Mouse (Mus musculus) MEL (cell line): ENCODE measurements at regions not wholly inside any gene's neighbourhood (a gene's known extent, or its start where the extent isn't known, plus 50 kb on each side); places are given as distances from the start of the nearest gene placed in this dataset.

ENCODE experiments used
- DNase-seq: peaks from one replicate; pipeline ENCODE4 v3.0.0; 2011; ENCODE audit warnings: low read depth, low spot score
- H3K27ac ChIP-seq: 2 replicates; pipeline ENCODE4 v1.5.1; 2012; ENCODE audit warnings: low read depth, mild to moderate bottlenecking, control low read depth, low read length, moderate library complexity; ENCODE audit not compliant: control insufficient read depth
- H3K27me3 ChIP-seq, 2 experiments: fragments of 150-350 bp in 1 of 2; sonication (generic) in 1 of 2; 2 replicates each; pipeline ENCODE4 v1.6.1; 2012; ENCODE audit warnings: low read length in 2 of 2, mild to moderate bottlenecking in 2 of 2, improper control_type of control experiment in 1 of 2, moderate library complexity in 1 of 2; ENCODE audit not compliant: insufficient read depth in 2 of 2, control insufficient read depth in 1 of 2
- H3K36me3 ChIP-seq, 2 experiments: 2 replicates each; pipeline ENCODE4 v1.6.1; 2012 to 2014; ENCODE audit warnings: low read length in 2 of 2, improper control_type of control experiment in 1 of 2, inconsistent platforms in 1 of 2, mild to moderate bottlenecking in 1 of 2; ENCODE audit not compliant: insufficient read depth in 2 of 2, control insufficient read depth in 1 of 2
- H3K4me1 ChIP-seq, 2 experiments: fragments of 150-350 bp in 1 of 2; sonication (generic) in 1 of 2; 2 replicates each; pipeline ENCODE4 v1.6.1; 2012; ENCODE audit warnings: low read length in 2 of 2, improper control_type of control experiment in 1 of 2, mild to moderate bottlenecking in 1 of 2; ENCODE audit not compliant: insufficient read depth in 2 of 2, control insufficient read depth in 1 of 2
- H3K4me3 ChIP-seq, 2 experiments: fragments of 150-350 bp in 1 of 2; sonication (generic) in 1 of 2; 2 replicates each; pipeline ENCODE4 v1.5.1; 2012; ENCODE audit warnings: low read depth in 2 of 2, low read length in 2 of 2, mild to moderate bottlenecking in 2 of 2, moderate library complexity in 2 of 2, control low read depth in 1 of 2, improper control_type of control experiment in 1 of 2; ENCODE audit not compliant: control insufficient read depth in 1 of 2, insufficient read depth in 1 of 2
- H3K79me2 ChIP-seq: 2 replicates; pipeline ENCODE4 v1.6.1; 2012; ENCODE audit warnings: mild to moderate bottlenecking, low read length, moderate library complexity; ENCODE audit not compliant: control insufficient read depth, poor library complexity, insufficient read depth
- H3K9ac ChIP-seq: 2 replicates; pipeline ENCODE4 v1.6.1; 2012; ENCODE audit warnings: low read depth, mild to moderate bottlenecking, control low read depth, low read length, moderate library complexity; ENCODE audit not compliant: control insufficient read depth, poor library complexity, severe bottlenecking
- H3K9me3 ChIP-seq: fragments of 150-350 bp; sonication (generic); replicated peaks from 2 replicates; pipeline ENCODE4 v1.6.1; 2012; ENCODE audit warnings: mild to moderate bottlenecking, low read length, improper control_type of control experiment, moderate library complexity; ENCODE audit not compliant: insufficient read depth
- BHLHE40 ChIP-seq: IDR thresholded peaks from 2 replicates; pipeline ENCODE4 v1.6.1; 2012; ENCODE audit warnings: low read depth, mild to moderate bottlenecking, inconsistent platforms, low read length, improper control_type of control experiment, borderline replicate concordance
- CHD1 ChIP-seq: IDR thresholded peaks from 2 replicates; pipeline ENCODE4 v1.6.1; 2012; ENCODE audit warnings: low read depth, mild to moderate bottlenecking, inconsistent platforms, low read length, improper control_type of control experiment
- E2F4 ChIP-seq: IDR thresholded peaks from 2 replicates; pipeline ENCODE4 v1.6.1; 2011; ENCODE audit warnings: low read depth, low read length, improper control_type of control experiment, borderline replicate concordance
- ELF1 ChIP-seq: IDR thresholded peaks from 2 replicates; pipeline ENCODE4 v1.6.1; 2014; ENCODE audit warnings: low read depth, mild to moderate bottlenecking, inconsistent platforms, low read length, improper control_type of control experiment, moderate library complexity
- EP300 ChIP-seq, 2 experiments: IDR thresholded peaks; 2 replicates each; pipeline ENCODE4 v1.6.1; 2011; ENCODE audit warnings: improper control_type of control experiment in 2 of 2, low read length in 2 of 2, low read depth in 1 of 2, mild to moderate bottlenecking in 1 of 2
- ETS1 ChIP-seq: IDR thresholded peaks from 2 replicates; pipeline ENCODE4 v1.6.1; 2012; ENCODE audit warnings: low read depth, mild to moderate bottlenecking, inconsistent platforms, low read length, improper control_type of control experiment, moderate library complexity
- GABPA ChIP-seq: IDR thresholded peaks from 2 replicates; pipeline ENCODE4 v1.6.1; 2012; ENCODE audit warnings: low read depth, mild to moderate bottlenecking, inconsistent platforms, low read length, improper control_type of control experiment, moderate library complexity
- GATA1 ChIP-seq: IDR thresholded peaks from 2 replicates; pipeline ENCODE4 v1.6.1; 2011; ENCODE audit warnings: low read depth, low read length, improper control_type of control experiment
- JUND ChIP-seq: IDR thresholded peaks from 2 replicates; pipeline ENCODE4 v1.6.1; 2011; ENCODE audit warnings: low read depth, mild to moderate bottlenecking, improper control_type of control experiment, low read length
- KAT2A ChIP-seq: conservative IDR thresholded peaks from 2 replicates; pipeline ENCODE4 v1.6.1; 2012; ENCODE audit warnings: low read depth, low read length, improper control_type of control experiment, inconsistent platforms
- MAFK ChIP-seq: IDR thresholded peaks from 2 replicates; pipeline ENCODE4 v1.6.1; 2011; ENCODE audit warnings: low read depth, mild to moderate bottlenecking, low read length, improper control_type of control experiment, borderline replicate concordance
- NRF1 ChIP-seq: IDR thresholded peaks from 2 replicates; pipeline ENCODE4 v1.6.1; 2014; ENCODE audit warnings: low read depth, mild to moderate bottlenecking, inconsistent platforms, low read length, improper control_type of control experiment, moderate library complexity; ENCODE audit not compliant: poor library complexity, insufficient read depth, severe bottlenecking
- POLR2A ChIP-seq, 2 experiments: IDR thresholded peaks; 2 replicates each; pipeline ENCODE4 v1.6.1; 2011 to 2012; ENCODE audit warnings: low read length in 2 of 2, mild to moderate bottlenecking in 2 of 2, control low read depth in 1 of 2, improper control_type of control experiment in 1 of 2, low read depth in 1 of 2, moderate library complexity in 1 of 2; ENCODE audit not compliant: control insufficient read depth in 1 of 2, insufficient read depth in 1 of 2, poor library complexity in 1 of 2
- RAD21 ChIP-seq: IDR thresholded peaks from 2 replicates; pipeline ENCODE4 v1.6.1; 2011; ENCODE audit warnings: mild to moderate bottlenecking, low read depth, low read length, improper control_type of control experiment
- RCOR1 ChIP-seq: IDR thresholded peaks from 2 replicates; pipeline ENCODE4 v1.6.1; 2012; ENCODE audit warnings: low read depth, mild to moderate bottlenecking, inconsistent platforms, low read length, improper control_type of control experiment
- TAL1 ChIP-seq: IDR thresholded peaks from 2 replicates; pipeline ENCODE4 v1.6.1; 2012; ENCODE audit warnings: mild to moderate bottlenecking, inconsistent platforms, low read length, moderate library complexity, mixed read lengths
- TCF12 ChIP-seq: IDR thresholded peaks from 2 replicates; pipeline ENCODE4 v1.6.1; 2014; ENCODE audit warnings: low read depth, mild to moderate bottlenecking, inconsistent platforms, low read length, improper control_type of control experiment, moderate library complexity
- USF1 ChIP-seq: IDR thresholded peaks from 2 replicates; pipeline ENCODE4 v1.6.1; 2014; ENCODE audit warnings: low read depth, mild to moderate bottlenecking, inconsistent platforms, low read length, improper control_type of control experiment, moderate library complexity
- USF2 ChIP-seq, 2 experiments: IDR thresholded peaks; 2 replicates each; pipeline ENCODE4 v1.6.1; 2011 to 2012; ENCODE audit warnings: improper control_type of control experiment in 2 of 2, low read length in 2 of 2, borderline replicate concordance in 1 of 2, inconsistent platforms in 1 of 2, low read depth in 1 of 2, mild to moderate bottlenecking in 1 of 2; ENCODE audit not compliant: insufficient read depth in 1 of 2
- ZKSCAN1 ChIP-seq: IDR thresholded peaks from 2 replicates; pipeline ENCODE4 v1.6.1; 2012; ENCODE audit warnings: low read depth, mild to moderate bottlenecking, inconsistent platforms, low read length, improper control_type of control experiment, moderate library complexity
- ZMIZ1 ChIP-seq: IDR thresholded peaks from 2 replicates; pipeline ENCODE4 v1.6.1; 2012; ENCODE audit warnings: low read depth, mild to moderate bottlenecking, inconsistent platforms, low read length, improper control_type of control experiment, moderate library complexity
- ZNF384 ChIP-seq: IDR thresholded peaks from 2 replicates; pipeline ENCODE4 v1.6.1; 2012; ENCODE audit warnings: low read depth, mild to moderate bottlenecking, inconsistent platforms, low read length, improper control_type of control experiment

- H3K4me3 ChIP-seq, result no peak overlapping the region
- H3K36me3 ChIP-seq, result no peaks in the 10 kb centered on the region
- no peak for DNase-seq
- no peaks in the 10 kb centered on the region for H3K4me1 ChIP-seq
- no peaks in the 10 kb centered on the region for H3K27me3 ChIP-seq
- H3K9me3 ChIP-seq, result no peaks in the 10 kb centered on the region
- TF ChIP-seq ZMIZ1, result no peak
- no peak for TF ChIP-seq MAFK
- TF ChIP-seq USF2 (IDR thresholded peaks at IDR 0.05; ENCODE audit: borderline replicate concordance in 1 of 2, insufficient read depth in 1 of 2, low read depth in 1 of 2, low read length in 2 of 2), result no peak
- TF ChIP-seq NRF1, result no peak
- no peak for TF ChIP-seq ZNF384
- TF ChIP-seq GABPA, result no peak
- no peak for TF ChIP-seq RAD21
- TF ChIP-seq POLR2A (IDR thresholded peaks at IDR 0.05; ENCODE audit: control insufficient read depth in 1 of 2, insufficient read depth in 1 of 2, low read depth in 1 of 2, low read length in 2 of 2, poor library complexity in 1 of 2), result no peak
- no peak for TF ChIP-seq JUND
- no peak for TF ChIP-seq ZKSCAN1
- TF ChIP-seq EP300 (IDR thresholded peaks at IDR 0.05; ENCODE audit: low read depth in 1 of 2, low read length in 2 of 2), result no peak
- TF ChIP-seq USF1, result no peak
- no peak overlapping the region for H3K9ac ChIP-seq
- H3K79me2 ChIP-seq, result no peaks in the 10 kb centered on the region
- no peak overlapping the region for H3K27ac ChIP-seq
These were observed 79.9 kb upstream of the Otud4 start for GRCm38 (mm10) chr8:79559516-79559915.

- H3K4me1 ChIP-seq, result no peaks in the 10 kb centered on the region
- H3K27me3 ChIP-seq, result no peaks in the 10 kb centered on the region
- DNase-seq, result no peak
- H3K79me2 ChIP-seq, result no peaks in the 10 kb centered on the region
- no peak overlapping the region for H3K27ac ChIP-seq
- H3K9ac ChIP-seq, result no peak overlapping the region
- H3K4me3 ChIP-seq, result no peak overlapping the region
- H3K36me3 ChIP-seq, result no peaks in the 10 kb centered on the region
- TF ChIP-seq USF1, result no peak
- TF ChIP-seq TAL1, result no peak
- TF ChIP-seq E2F4, result no peak
- TF ChIP-seq KAT2A, result no peak
- TF ChIP-seq GATA1, result no peak
- no peak for TF ChIP-seq TCF12
- no peak for TF ChIP-seq CHD1
- no peak for TF ChIP-seq RCOR1
- TF ChIP-seq ELF1, result no peak
- no peak for TF ChIP-seq GABPA
- TF ChIP-seq BHLHE40, result no peak
- no peak for TF ChIP-seq ETS1
- H3K9me3 ChIP-seq, result no peaks in the 10 kb centered on the region
These were observed 85.1 kb upstream of the Otud4 start for GRCm38 (mm10) chr8:79554311-79554710.
